Mouse (Mus musculus) retina, postnatal 1 day (tissue): ENCODE data around the gene Oaz2.
"Not testable (repeated sequence)": the region's sequence is repeated elsewhere in the genome, so short reads cannot be mapped to it uniquely, and the experiment has no call there.

Source experiments
- DNase-seq: peaks from one replicate; pipeline ENCODE4 v3.0.0-alpha.2; 2012

Gene Oaz2

GRCm38 (mm10) chr9:65667701-65668100 is at the start of gene Oaz2:
Oaz2 (plus strand) TSS chr9:65668001.
- DNase-seq = no peak

- no peak for DNase-seq
These were observed 48.5 kb upstream of the Oaz2 start for GRCm38 (mm10) chr9:65619311-65619710.

GRCm38 (mm10) chr9:65621196-65621595 is 46.6 kb upstream of the Oaz2 start:
- DNase-seq = no peak

GRCm38 (mm10) chr9:65621666-65622065 is 46.1 kb upstream of the Oaz2 start:
- DNase-seq = no peak

GRCm38 (mm10) chr9:65622826-65623225 is 45.0 kb upstream of the Oaz2 start:
- no peak for DNase-seq

- DNase-seq = no peak
These were observed 43.5 kb upstream of the Oaz2 start for GRCm38 (mm10) chr9:65624266-65624665.

- DNase-seq = peak; percentile 53
These were observed 38.6 kb upstream of the Oaz2 start, which contains the start of gene Rbpms2 for GRCm38 (mm10) chr9:65629025-65629766. Rbpms2 (plus strand) TSS chr9:65629648.

GRCm38 (mm10) chr9:65629767-65630630 is 37.8 kb upstream of the Oaz2 start:
- peak; percentile 62 for DNase-seq

GRCm38 (mm10) chr9:65630631-65631353 is 37.0 kb upstream of the Oaz2 start:
- peak; percentile 79 for DNase-seq

GRCm38 (mm10) chr9:65631354-65632021 is 36.3 kb upstream of the Oaz2 start:
- no peak for DNase-seq

GRCm38 (mm10) chr9:65635766-65636165 is 32.0 kb upstream of the Oaz2 start:
- DNase-seq = no peak

- no peak for DNase-seq
These were observed 30.9 kb upstream of the Oaz2 start for GRCm38 (mm10) chr9:65636926-65637325.

GRCm38 (mm10) chr9:65639065-65639464 is 28.7 kb upstream of the Oaz2 start:
- no peak for DNase-seq

GRCm38 (mm10) chr9:65640838-65641410 is 26.9 kb upstream of the Oaz2 start:
- peak; percentile 36 for DNase-seq

- DNase-seq = no peak
These were observed 26.3 kb upstream of the Oaz2 start for GRCm38 (mm10) chr9:65641446-65642052.

GRCm38 (mm10) chr9:65642546-65642945 is 25.3 kb upstream of the Oaz2 start:
- DNase-seq = no peak

GRCm38 (mm10) chr9:65644960-65645359 is 22.8 kb upstream of the Oaz2 start:
- no peak for DNase-seq

- no peak for DNase-seq
These were observed 21.8 kb upstream of the Oaz2 start for GRCm38 (mm10) chr9:65645984-65646383.

GRCm38 (mm10) chr9:65646782-65647181 is 21.0 kb upstream of the Oaz2 start:
- DNase-seq = no peak

- DNase-seq = no peak
These were observed 19.1 kb upstream of the Oaz2 start for GRCm38 (mm10) chr9:65648730-65649129.

- no peak for DNase-seq
These were observed 17.8 kb upstream of the Oaz2 start for GRCm38 (mm10) chr9:65649997-65650396.

- not testable (repeated sequence) for DNase-seq
These were observed 15.8 kb upstream of the Oaz2 start for GRCm38 (mm10) chr9:65651957-65652356.
